Mouse (Mus musculus): ENCODE measurements at regions not wholly inside any gene's neighbourhood (a gene's known extent, or its start where the extent isn't known, plus 50 kb on each side); places are given as distances from the start of the nearest gene placed in this dataset.

GRCm38 (mm10) chr3:149178891-149179290 lies 188.5 kb upstream of the Adgrl2 start:
- in situ Hi-C loops (cut with MboI, MseI): no loop called here

DNA sequence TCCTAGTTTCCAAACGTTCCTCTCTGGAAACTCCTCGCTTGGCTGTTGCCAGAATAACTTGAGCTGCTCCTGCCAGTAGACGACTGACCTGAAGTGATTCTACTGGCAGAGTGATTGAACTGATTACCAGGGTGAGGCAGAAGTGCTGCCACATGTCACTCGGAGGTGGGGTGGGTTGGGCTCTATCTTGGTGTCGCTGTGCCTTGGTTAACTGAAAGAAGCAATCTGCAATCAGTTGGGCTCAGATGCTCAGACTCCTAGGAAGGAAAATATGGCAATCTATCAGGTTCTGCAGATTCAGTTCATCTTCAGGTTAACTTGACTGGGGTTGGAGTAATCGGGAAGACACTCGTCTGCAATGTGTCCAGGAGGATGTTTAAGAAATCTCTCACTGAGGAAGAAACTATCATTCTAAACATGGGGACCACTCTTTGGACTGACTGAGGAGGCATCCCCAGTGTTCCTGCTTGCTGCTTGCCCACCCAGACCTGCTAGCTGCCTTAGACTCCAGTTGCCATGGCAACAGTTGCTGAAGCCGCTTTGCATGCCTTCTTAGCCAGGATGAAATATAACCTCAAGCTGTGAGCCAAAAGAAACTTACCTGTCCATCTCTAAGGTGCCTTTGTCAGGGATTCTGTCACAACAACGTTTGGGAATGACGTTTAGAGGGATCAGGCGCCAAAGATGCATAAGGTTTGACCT lies 184.5 kb upstream of the Adgrl2 start:
- in situ Hi-C loops (cut with MboI, MseI): no loop called here

DNA sequence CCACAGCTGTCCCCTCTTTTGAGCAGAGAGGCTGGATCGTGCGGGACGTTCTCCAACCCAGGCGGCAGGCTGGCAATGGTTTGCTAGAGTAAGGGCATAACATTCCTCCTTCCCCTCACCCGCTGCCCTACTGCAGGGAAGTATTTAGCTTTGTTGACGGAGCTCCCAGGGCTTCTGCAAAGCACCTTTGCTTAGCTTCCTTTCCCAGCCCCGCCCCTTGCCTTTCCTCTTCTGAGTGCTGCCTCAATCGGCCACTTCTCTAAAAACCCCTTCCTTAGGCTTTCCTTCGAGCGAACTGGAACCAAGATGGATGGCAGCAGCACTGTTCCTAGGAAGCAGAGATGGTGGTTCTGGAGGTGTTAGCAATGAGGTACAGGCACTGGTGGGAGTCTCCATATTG lies 183.2 kb upstream of the Adgrl2 start:
- in situ Hi-C loops (cut with MboI, MseI): no loop called here

- in situ Hi-C loops (cut with MboI, MseI): no loop called here
These were observed 181.4 kb upstream of the Adgrl2 start for GRCm38 (mm10) chr3:149171766-149172165.

- in situ Hi-C loops (cut with MboI, MseI): no loop called here
These were observed 179.8 kb upstream of the Adgrl2 start for GRCm38 (mm10) chr3:149170191-149170590.

DNA sequence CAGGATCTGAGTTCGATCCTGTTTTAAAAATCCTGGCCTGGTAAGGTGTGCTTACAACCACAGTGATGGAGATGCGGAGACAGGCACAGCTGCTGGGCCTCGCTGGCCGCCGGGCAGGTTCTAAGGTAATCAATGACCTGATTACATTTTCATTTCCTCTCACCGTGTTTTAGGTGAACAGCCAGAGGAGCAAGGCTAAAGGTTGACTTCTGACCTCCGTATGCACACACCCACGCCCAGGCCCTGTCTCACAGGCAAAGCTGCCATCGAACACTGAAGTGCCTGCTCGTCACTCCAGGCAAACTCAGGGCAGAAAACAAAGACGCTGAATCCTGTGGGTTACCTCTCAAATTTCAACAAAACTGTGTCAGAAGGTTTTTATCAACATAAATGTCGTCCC lies 179.1 kb upstream of the Adgrl2 start:
- in situ Hi-C loops (cut with MboI, MseI): no loop called here

DNA sequence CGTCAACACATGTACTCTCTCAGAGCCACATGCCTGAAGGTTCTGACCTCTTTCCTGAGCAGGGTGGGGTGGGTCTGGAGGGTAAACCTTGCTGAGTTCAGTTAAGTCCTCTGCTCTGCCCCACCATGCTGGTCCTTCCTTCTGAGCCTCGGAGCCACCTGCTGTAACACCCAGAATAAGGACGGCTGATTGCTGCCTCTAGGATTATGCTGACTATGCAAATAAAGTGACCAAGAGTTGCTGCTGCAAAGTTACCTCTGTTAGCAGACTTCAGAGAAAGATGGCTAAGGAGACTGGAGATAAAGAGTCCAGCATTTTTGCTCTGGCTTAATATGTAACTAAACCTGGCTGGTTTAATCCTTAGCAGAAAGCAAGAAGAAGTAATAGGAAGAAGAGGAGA lies 177.6 kb upstream of the Adgrl2 start:
- in situ Hi-C loops (cut with MboI, MseI): no loop called here

GRCm38 (mm10) chr3:149164804-149165203 lies 174.4 kb upstream of the Adgrl2 start:
- in situ Hi-C loops (cut with MboI, MseI): no loop called here

GRCm38 (mm10) chr3:149163591-149163990 lies 173.2 kb upstream of the Adgrl2 start:
- in situ Hi-C loops (cut with MboI, MseI): no loop called here

- in situ Hi-C loops (cut with MboI, MseI): no loop called here
These were observed 170.5 kb upstream of the Adgrl2 start for GRCm38 (mm10) chr3:149160833-149161232.

- in situ Hi-C loops (cut with MboI, MseI): no loop called here
These were observed 167.0 kb upstream of the Adgrl2 start for GRCm38 (mm10) chr3:149157381-149157780.

DNA sequence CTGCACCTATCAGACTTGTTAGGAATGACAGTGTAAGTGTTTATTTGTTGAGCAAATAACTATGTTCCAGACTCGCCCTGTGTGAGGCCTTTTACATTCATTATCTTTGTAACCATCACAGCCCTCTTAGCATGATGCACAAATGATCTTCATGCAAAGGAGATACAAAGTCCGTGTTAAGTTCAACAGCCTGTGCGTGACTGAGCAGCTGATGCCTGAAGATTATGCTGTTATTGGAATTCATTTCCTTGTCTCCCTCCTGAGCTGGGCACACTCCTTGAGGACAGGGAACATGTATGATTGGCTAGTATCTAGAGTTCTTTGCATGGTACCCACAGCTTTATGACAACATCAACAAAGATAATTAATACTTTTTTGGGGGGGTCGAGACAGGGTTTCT lies 162.0 kb upstream of the Adgrl2 start:
- in situ Hi-C loops (cut with MboI, MseI): no loop called here

DNA sequence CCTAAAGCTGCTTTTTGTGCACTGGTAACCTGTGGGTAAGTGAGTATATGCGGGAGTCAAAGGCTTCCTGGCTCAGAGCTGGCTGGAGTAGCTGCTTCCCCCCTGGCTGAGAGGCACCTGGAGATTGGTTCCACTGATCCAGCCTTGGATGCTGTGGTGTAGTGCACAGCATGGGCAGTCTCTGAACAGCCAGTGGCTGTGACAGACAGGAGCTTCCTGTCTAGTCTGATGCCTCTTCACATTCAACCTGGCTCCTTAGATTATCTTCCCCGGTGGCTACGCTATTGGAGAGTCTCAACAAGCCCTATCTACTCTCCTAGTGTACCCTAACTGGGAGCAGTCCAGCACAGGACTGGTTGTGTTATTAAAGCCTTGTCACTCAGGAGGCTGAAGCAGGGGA lies 160.4 kb upstream of the Adgrl2 start:
- in situ Hi-C loops (cut with MboI, MseI): no loop called here

DNA sequence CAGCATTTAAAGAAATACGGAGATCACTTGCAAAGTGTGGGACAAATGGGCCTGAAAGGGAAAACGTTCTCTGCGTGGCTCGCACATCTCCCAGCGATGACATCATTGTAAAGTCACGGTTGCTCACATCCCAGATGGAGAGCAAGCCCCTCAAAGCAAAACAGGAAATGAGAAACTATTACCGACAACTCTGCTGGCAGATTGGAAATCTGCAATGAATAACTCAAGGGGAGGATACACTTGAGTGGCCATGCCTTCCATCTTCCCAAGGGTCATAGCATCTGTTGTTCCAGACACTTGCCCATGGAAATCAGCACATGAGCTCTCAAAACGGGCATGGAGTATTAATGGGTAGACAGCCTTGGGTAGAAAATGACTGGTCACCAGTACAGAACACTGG lies 158.3 kb upstream of the Adgrl2 start:
- in situ Hi-C loops (cut with MboI, MseI): loop anchor here (10.0 kb wide), 1 partner anchor 1004 kb away; no protein-coding TSS in a partner anchor

DNA sequence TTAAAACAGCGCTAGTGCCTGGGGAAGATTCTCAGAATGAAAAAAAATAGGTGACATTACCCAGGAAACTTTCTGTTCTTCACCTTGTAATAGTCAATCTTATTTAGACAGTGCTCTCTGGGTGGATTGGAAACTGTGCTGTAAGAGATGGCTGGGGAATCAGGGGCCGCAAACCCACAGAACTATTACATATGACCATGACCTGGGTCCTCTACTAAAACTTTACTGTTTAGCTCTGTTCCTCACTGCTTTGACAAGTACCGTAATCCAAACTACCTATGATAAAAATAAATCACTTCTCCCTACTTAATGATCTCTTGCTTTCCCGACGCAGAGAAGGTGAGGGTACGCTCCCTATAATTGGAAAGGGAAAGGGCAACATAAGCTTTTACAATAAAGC lies 157.6 kb upstream of the Adgrl2 start:
- in situ Hi-C loops (cut with MboI, MseI): loop anchor here (10.0 kb wide), 1 partner anchor 1003 kb away; no protein-coding TSS in a partner anchor

GRCm38 (mm10) chr3:149146673-149147072 lies 156.3 kb upstream of the Adgrl2 start:
- in situ Hi-C loops (cut with MboI, MseI): loop anchor here (10.0 kb wide), 1 partner anchor 1002 kb away; no protein-coding TSS in a partner anchor

- in situ Hi-C loops (cut with MboI, MseI): loop anchor here (10.0 kb wide), 1 partner anchor 996 kb away; no protein-coding TSS in a partner anchor
These were observed 150.1 kb upstream of the Adgrl2 start for GRCm38 (mm10) chr3:149140461-149140860.

GRCm38 (mm10) chr3:149134028-149134938 lies 143.9 kb upstream of the Adgrl2 start:
- in situ Hi-C loops (cut with MboI, MseI): no loop called here

DNA sequence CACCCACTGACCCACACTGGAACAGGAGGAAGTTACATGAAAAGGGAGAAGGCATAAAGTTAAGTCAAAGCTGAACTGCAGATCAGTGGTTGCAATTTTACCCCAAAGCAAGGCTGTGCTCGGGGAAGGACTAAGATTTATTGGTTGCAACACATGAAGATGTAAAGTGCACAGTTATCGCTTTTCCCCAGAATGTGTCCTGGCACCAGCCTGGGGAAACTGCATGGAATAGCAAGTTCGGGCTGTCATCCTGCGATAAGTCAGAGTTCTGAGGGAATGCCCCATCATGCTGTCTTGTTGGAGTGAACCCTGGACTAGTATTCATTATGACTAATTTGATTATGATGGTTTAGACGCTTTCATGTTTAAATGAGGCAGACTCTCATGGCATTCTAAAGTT lies 128.5 kb upstream of the Adgrl2 start:
- in situ Hi-C loops (cut with MboI, MseI): loop anchor here (10.0 kb wide), 1 partner anchor 756 kb away; no protein-coding TSS in a partner anchor

DNA sequence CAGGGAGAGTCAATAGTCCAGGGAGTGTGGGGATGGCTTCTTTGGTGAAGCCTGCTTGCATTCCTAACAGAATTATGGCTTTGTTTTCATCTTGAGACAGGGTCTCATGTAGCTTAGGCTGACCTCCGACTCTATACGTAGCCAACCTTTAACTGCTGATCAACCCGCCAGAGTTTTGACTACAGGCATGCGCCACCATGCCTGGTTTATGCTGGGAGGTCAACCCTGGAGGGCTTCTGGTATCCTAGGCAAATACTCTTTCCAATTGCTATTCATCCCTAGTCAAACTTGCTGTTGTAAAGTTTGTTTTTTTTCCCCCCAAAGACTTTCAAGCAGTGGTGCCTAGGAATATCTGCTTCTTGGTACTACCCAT lies 127.3 kb upstream of the Adgrl2 start:
- in situ Hi-C loops (cut with MboI, MseI): loop anchor here (10.0 kb wide), 1 partner anchor 757 kb away; no protein-coding TSS in a partner anchor

DNA sequence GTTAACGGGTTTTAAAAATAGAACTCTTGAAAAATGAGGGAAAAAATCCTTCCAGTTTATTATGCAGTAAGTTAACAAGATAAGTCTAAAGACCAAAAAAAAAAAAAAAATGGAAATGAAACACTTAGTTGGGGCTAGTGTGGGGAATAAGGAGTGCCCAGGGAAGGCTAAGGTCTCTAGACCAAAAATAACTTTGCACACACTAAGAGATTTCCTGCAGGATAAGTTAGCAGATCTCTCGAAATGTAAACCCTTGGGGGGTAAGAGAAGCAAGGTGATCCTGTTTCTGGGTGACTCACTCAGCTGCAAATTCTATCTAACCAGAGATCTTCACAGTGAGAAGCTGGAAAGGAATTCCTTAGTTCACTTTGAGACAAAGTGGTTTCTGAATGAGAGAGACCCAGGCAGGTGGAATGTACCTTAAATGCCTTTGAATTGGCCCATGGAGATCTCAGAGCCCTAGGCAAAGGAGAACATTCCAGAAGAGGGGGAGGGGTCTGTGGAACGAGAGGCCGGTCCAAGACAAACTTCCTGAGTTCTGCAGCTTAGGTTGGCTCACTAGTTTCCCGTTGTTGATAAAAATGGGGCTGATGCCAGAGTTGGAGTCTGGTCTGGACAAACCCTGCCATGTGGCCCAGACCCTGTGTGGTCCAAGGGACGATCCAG lies 126.8 kb upstream of the Adgrl2 start:
- in situ Hi-C loops (cut with MboI, MseI): loop anchor here (10.0 kb wide), 1 partner anchor 758 kb away; no protein-coding TSS in a partner anchor

- in situ Hi-C loops (cut with MboI, MseI): loop anchor here (10.0 kb wide), 1 partner anchor 758 kb away; no protein-coding TSS in a partner anchor
These were observed 126.2 kb upstream of the Adgrl2 start for GRCm38 (mm10) chr3:149116604-149117003.

All from T-helper 2 cell (primary cell).